Mouse (Mus musculus): ENCODE results near the gene Hs2st1. TPM values are rescaled to one million over a fixed set of nuclear protein-coding genes. Genes with fewer than 3 reads are reported as not detected.

Gene Hs2st1
- total and polyA plus RNA-seq, 3 experiments: 13.6 to 16.1 TPM; not detected in 1

- H3K79me2 ChIP-seq (ENCODE audit: control insufficient read depth, insufficient read depth, low read length, poor library complexity): peaks cover 29% of the 10 kb centered on the region
- no peak for TF ChIP-seq RCOR1 (IDR thresholded peaks at IDR 0.05; ENCODE audit: low read depth, low read length)
- no peak for TF ChIP-seq HCFC1 (IDR thresholded peaks at IDR 0.05; ENCODE audit: low read depth, low read length)
- no peak for TF ChIP-seq POLR2AphosphoS5 (IDR thresholded peaks at IDR 0.05; ENCODE audit: borderline replicate concordance, low read depth, low read length)
- TF ChIP-seq ZKSCAN1 (IDR thresholded peaks at IDR 0.05; ENCODE audit: low read depth, low read length): no peak
- TF ChIP-seq MAZ (IDR thresholded peaks at IDR 0.05; ENCODE audit: low read depth, low read length): no peak
- no peak for TF ChIP-seq KAT2A (conservative IDR thresholded peaks at IDR 0.05; ENCODE audit: low read depth, low read length)
- TF ChIP-seq POLR2A (IDR thresholded peaks at IDR 0.05; ENCODE audit: control insufficient read depth in 1 of 2, insufficient read depth in 1 of 2, low read depth in 1 of 2, low read length in 2 of 2, poor library complexity in 1 of 2): no peak
- no peak for TF ChIP-seq MAX (IDR thresholded peaks at IDR 0.05; ENCODE audit: low read length)
- TF ChIP-seq SIN3A (IDR thresholded peaks at IDR 0.05; ENCODE audit: low read length): no peak
- TF ChIP-seq TBP (IDR thresholded peaks at IDR 0.05; ENCODE audit: low read depth, low read length): no peak
- TF ChIP-seq NELFE (IDR thresholded peaks at IDR 0.05; ENCODE audit: low read depth, low read length): no peak
- TF ChIP-seq MEF2A (IDR thresholded peaks at IDR 0.05; ENCODE audit: extremely low read depth, insufficient replicate concordance, low read depth, low read length, poor library complexity, severe bottlenecking): no peak
- no peak for TF ChIP-seq TCF12 (IDR thresholded peaks at IDR 0.05; ENCODE audit: low read depth, low read length)
- no peak for TF ChIP-seq MAFK (IDR thresholded peaks at IDR 0.05; ENCODE audit: borderline replicate concordance, low read depth, low read length)
- TF ChIP-seq ZNF384 (IDR thresholded peaks at IDR 0.05; ENCODE audit: low read depth, low read length): no peak
- TF ChIP-seq NRF1 (IDR thresholded peaks at IDR 0.05; ENCODE audit: insufficient read depth, low read depth, low read length, poor library complexity, severe bottlenecking): no peak
- no peak for TF ChIP-seq CTCF (IDR thresholded peaks at IDR 0.05 in 2 of 3, conservative IDR thresholded peaks at IDR 0.05 in 1 of 3; ENCODE audit: control insufficient read depth in 1 of 3, insufficient read depth in 1 of 3, low read depth in 2 of 3, low read length in 3 of 3, poor library complexity in 1 of 3, severe bottlenecking in 1 of 3)
- no peak for TF ChIP-seq MYC (IDR thresholded peaks at IDR 0.05; ENCODE audit: low read depth, low read length)
- TF ChIP-seq MYB (IDR thresholded peaks at IDR 0.05; ENCODE audit: low read depth, low read length): no peak
- TF ChIP-seq CHD2 (IDR thresholded peaks at IDR 0.05; ENCODE audit: low read length): no peak
- no peak for DNase-seq (ENCODE audit: low read depth, low spot score)
- no peak overlapping the region for H3K27ac ChIP-seq (ENCODE audit: control insufficient read depth, low read depth, low read length)
- peaks cover 9 to 10% of the 10 kb centered on the region in 2 experiments for H3K4me1 ChIP-seq (ENCODE audit: control insufficient read depth in 1 of 2, insufficient read depth in 2 of 2, low read length in 2 of 2)
- no peaks in the 10 kb centered on the region for H3K9me3 ChIP-seq (replicated peaks; ENCODE audit: insufficient read depth, low read length)
- H3K9ac ChIP-seq (ENCODE audit: control insufficient read depth, low read depth, low read length, poor library complexity, severe bottlenecking): no peak overlapping the region
- H3K27me3 ChIP-seq (ENCODE audit: control insufficient read depth in 1 of 2, insufficient read depth in 2 of 2, low read length in 2 of 2): no peaks in the 10 kb centered on the region
- H3K4me3 ChIP-seq (ENCODE audit: control insufficient read depth in 1 of 2, insufficient read depth in 1 of 2, low read depth in 2 of 2, low read length in 2 of 2): no peak overlapping the region
- H3K36me3 ChIP-seq (ENCODE audit: control insufficient read depth in 1 of 2, insufficient read depth in 2 of 2, low read length in 2 of 2): peaks cover 31 to 41% of the 10 kb centered on the region in 2 experiments
Observed at GRCm38 (mm10) chr3:144580281-144580680, 10.3 kb upstream of the Hs2st1 start.

GRCm38 (mm10) chr3:144579796-144580195 lies 9.8 kb upstream of the Hs2st1 start:
- Histone ChIP-seq H3K9ac (ENCODE audit: control insufficient read depth, low read depth, low read length, poor library complexity, severe bottlenecking) (no peak overlapping the region), H3K27ac (ENCODE audit: control insufficient read depth, low read depth, low read length) (no peak overlapping the region), H3K9me3 (replicated peaks; ENCODE audit: insufficient read depth, low read length) (no peaks in the 10 kb centered on the region), H3K4me1 (ENCODE audit: control insufficient read depth in 1 of 2, insufficient read depth in 2 of 2, low read length in 2 of 2) (peaks cover 9 to 10% of the 10 kb centered on the region in 2 experiments), H3K4me3 (ENCODE audit: control insufficient read depth in 1 of 2, insufficient read depth in 1 of 2, low read depth in 2 of 2, low read length in 2 of 2) (no peak overlapping the region), H3K36me3 (ENCODE audit: control insufficient read depth in 1 of 2, insufficient read depth in 2 of 2, low read length in 2 of 2) (peaks cover 31 to 41% of the 10 kb centered on the region in 2 experiments), H3K27me3 (ENCODE audit: control insufficient read depth in 1 of 2, insufficient read depth in 2 of 2, low read length in 2 of 2) (no peaks in the 10 kb centered on the region), H3K79me2 (ENCODE audit: control insufficient read depth, insufficient read depth, low read length, poor library complexity) (peaks cover 33% of the 10 kb centered on the region)
- TF ChIP-seq MYB (IDR thresholded peaks at IDR 0.05; ENCODE audit: low read depth, low read length) (no peak), USF1 (IDR thresholded peaks at IDR 0.05; ENCODE audit: low read depth, low read length) (no peak), RAD21 (IDR thresholded peaks at IDR 0.05; ENCODE audit: low read depth, low read length) (no peak), NELFE (IDR thresholded peaks at IDR 0.05; ENCODE audit: low read depth, low read length) (no peak)
- no peak for DNase-seq (ENCODE audit: low read depth, low spot score)

All from MEL (cell line).